Mouse (Mus musculus) heart, embryonic 14.5 days (tissue): ENCODE measurements at regions not wholly inside any gene's neighbourhood (a gene's known extent, or its start where the extent isn't known, plus 50 kb on each side); places are given as distances from the start of the nearest gene placed in this dataset.

ENCODE experiments used
- ATAC-seq: fragments of 200-750 bp; cut with Nextera tagmentation; 2 replicates; pipeline ENCODE4 v1.8.0; 2017; ENCODE audit warnings: low read depth, moderate TSS enrichment; ENCODE audit not compliant: insufficient number of reproducible peaks, insufficient read depth, low FRiP score
- H3K27ac ChIP-seq, 2 experiments: fragments of 200-500 bp in 1 of 2; fragments of 300-500 bp in 1 of 2; sonication (generic) in 1 of 2; replicated peaks in 1 of 2; 2 replicates each; pipeline ENCODE4 v1.5.1; 2012 to 2014; ENCODE audit warnings: low read depth in 2 of 2, low read length in 2 of 2, control low read depth in 1 of 2, mild to moderate bottlenecking in 1 of 2, mixed read lengths in 1 of 2; ENCODE audit not compliant: control insufficient read depth in 1 of 2, insufficient read depth in 1 of 2
- H3K27me3 ChIP-seq: fragments of 300-500 bp; sonication (generic); 2 replicates; pipeline ENCODE4 v1.6.1; 2014; ENCODE audit warnings: mild to moderate bottlenecking, low read length, control low read depth; ENCODE audit not compliant: control insufficient read depth, insufficient read depth
- H3K36me3 ChIP-seq: fragments of 300-500 bp; sonication (generic); 2 replicates; pipeline ENCODE4 v1.6.1; 2014; ENCODE audit warnings: mild to moderate bottlenecking, control low read depth, low read length, mixed read lengths; ENCODE audit not compliant: control insufficient read depth, insufficient read depth
- H3K4me1 ChIP-seq, 2 experiments: fragments of 200-500 bp in 1 of 2; fragments of 300-500 bp in 1 of 2; sonication (generic) in 1 of 2; 2 replicates each; pipeline ENCODE4 v1.6.1; 2012 to 2014; ENCODE audit warnings: low read length in 2 of 2, control low read depth in 1 of 2, mixed read lengths in 1 of 2; ENCODE audit not compliant: control insufficient read depth in 2 of 2, insufficient read depth in 2 of 2
- H3K4me2 ChIP-seq: fragments of 300-500 bp; sonication (generic); 2 replicates; pipeline ENCODE4 v1.6.1; 2014; ENCODE audit warnings: mild to moderate bottlenecking, low read length
- H3K4me3 ChIP-seq, 2 experiments: fragments of 200-500 bp in 1 of 2; fragments of 300-500 bp in 1 of 2; sonication (generic) in 1 of 2; 2 replicates each; pipeline ENCODE4 v1.5.1; 2012 to 2014; ENCODE audit warnings: low read length in 2 of 2, mild to moderate bottlenecking in 2 of 2, control low read depth in 1 of 2, low read depth in 1 of 2, moderate library complexity in 1 of 2; ENCODE audit not compliant: control insufficient read depth in 1 of 2, insufficient read depth in 1 of 2
- H3K9ac ChIP-seq: fragments of 300-500 bp; sonication (generic); 2 replicates; pipeline ENCODE4 v1.6.1; 2014; ENCODE audit warnings: mild to moderate bottlenecking, low read length
- H3K9me3 ChIP-seq: fragments of 300-500 bp; sonication (generic); 2 replicates; pipeline ENCODE4 v1.6.1; 2016; ENCODE audit warnings: low read length, control low read depth; ENCODE audit not compliant: control insufficient read depth
- WGBS: fragments of 180-500 bp; shearing (Covaris S2); extraction: QIAGEN DNeasy Blood & Tissue Kit; methylation state at CpG from one replicate; pipeline ENCODE4 v1.1.7; 2014; 5-methylcytosine and 5-hydroxymethylcytosine counted together

DNA sequence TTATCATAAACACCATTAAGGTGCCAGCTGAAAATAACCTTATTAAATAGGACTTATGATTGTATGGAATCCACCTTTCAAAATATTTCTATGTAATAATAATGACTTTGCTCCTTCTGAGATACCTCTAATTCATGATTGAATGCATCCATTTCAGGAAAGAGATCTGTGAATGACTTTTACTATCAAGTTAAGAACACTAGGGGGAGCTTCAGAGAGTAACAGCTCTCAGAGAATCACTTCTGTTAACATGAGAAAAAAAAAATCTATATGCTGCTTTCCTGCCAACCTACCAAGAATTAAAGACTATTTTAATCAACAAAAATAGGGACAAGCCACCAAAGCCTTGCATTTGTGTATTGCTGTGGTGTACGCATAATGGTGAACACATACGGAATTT is 428.4 kb upstream of the Robo2 start:
- ATAC-seq, result no peak
- Histone ChIP-seq H3K9ac (no peak overlapping the region), H3K4me1 (no peaks in the 10 kb centered on the region), H3K9me3 (no peaks in the 10 kb centered on the region), H3K27me3 (no peaks in the 10 kb centered on the region), H3K4me3 (no peak overlapping the region), H3K27ac (no peak overlapping the region), H3K36me3 (no peaks in the 10 kb centered on the region), H3K4me2 (no peak overlapping the region)
- 90% methylated on average over 2 of the region's 2 CpGs for WGBS

DNA sequence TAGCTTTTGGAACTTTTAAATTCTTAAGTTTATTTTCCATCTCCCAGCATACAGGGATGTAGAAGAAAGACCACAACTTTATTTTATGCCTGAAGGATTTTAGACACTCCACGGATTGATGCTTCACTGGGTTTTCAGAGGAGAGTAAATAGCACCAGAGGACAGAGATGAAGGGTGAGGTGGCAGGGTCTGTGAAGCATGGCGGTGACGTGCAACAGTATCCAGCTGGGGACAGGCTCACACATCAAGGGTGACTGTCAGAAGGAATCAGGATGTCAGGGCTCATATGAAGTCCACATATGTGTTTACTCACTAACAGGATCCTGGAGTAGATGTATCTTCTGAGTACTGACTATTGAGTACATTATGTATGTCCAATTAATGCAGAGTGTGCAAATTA is 402.8 kb upstream of the Robo2 start:
- no peak overlapping the region for H3K4me3 ChIP-seq
- no peaks in the 10 kb centered on the region for H3K27me3 ChIP-seq
- WGBS, result 74% methylated on average over 3 of the region's 3 CpGs
- H3K27ac ChIP-seq, result no peak overlapping the region
- H3K9me3 ChIP-seq, result no peaks in the 10 kb centered on the region
- no peak for ATAC-seq
- no peak overlapping the region for H3K4me2 ChIP-seq
- no peaks in the 10 kb centered on the region for H3K36me3 ChIP-seq
- H3K9ac ChIP-seq, result no peak overlapping the region
- no peaks in the 10 kb centered on the region for H3K4me1 ChIP-seq

DNA sequence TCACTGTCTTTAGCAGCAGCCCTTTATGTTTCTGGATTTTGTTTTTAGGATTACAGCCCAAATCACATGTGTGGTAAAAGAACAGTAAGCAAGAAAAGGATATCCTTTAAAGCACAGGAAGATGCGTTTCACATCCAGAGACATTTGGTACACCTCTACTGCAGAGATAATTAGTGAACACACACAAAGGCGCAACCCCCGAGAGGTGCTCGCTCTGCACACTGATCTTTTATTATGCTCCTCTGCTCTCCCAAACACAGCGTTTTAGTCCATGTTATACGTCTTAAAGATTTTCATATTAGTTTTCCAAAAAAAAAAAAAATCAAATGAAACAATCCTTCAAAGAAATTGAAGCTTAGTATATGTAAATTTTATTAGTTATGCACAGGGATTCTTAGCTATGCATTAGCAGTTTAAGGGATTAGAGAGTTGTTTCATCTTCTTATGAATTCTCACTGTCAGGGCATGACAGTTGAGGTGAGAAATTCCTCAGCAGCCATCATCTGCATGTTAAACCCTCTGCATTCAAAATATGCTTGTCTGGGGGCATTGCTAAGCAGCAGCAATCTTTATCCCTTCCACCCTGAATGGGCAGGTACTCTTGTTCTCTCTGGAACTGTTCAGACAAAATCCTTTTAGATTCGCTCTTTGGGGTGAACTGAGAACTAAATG is 397.7 kb upstream of the Robo2 start:
- H3K4me2 ChIP-seq, result no peak overlapping the region
- H3K27ac ChIP-seq, result no peak overlapping the region
- WGBS, result 60% methylated on average over 7 of the region's 7 CpGs
- H3K36me3 ChIP-seq, result no peaks in the 10 kb centered on the region
- H3K27me3 ChIP-seq, result no peaks in the 10 kb centered on the region
- no peaks in the 10 kb centered on the region for H3K9me3 ChIP-seq
- H3K4me1 ChIP-seq, result no peaks in the 10 kb centered on the region
- no peak overlapping the region for H3K4me3 ChIP-seq
- H3K9ac ChIP-seq, result no peak overlapping the region
- no peak for ATAC-seq

- no peak overlapping the region for H3K27ac ChIP-seq
- H3K9ac ChIP-seq, result no peak overlapping the region
- H3K9me3 ChIP-seq, result no peaks in the 10 kb centered on the region
- H3K4me3 ChIP-seq, result no peak overlapping the region
- no peak for ATAC-seq
- WGBS, result 68% methylated on average over 2 of the region's 2 CpGs
- no peaks in the 10 kb centered on the region for H3K27me3 ChIP-seq
- no peaks in the 10 kb centered on the region for H3K4me1 ChIP-seq
- H3K4me2 ChIP-seq, result no peak overlapping the region
- no peaks in the 10 kb centered on the region for H3K36me3 ChIP-seq
Measured at GRCm38 (mm10) chr16:74806775-74807174, 395.1 kb upstream of the Robo2 start.

DNA sequence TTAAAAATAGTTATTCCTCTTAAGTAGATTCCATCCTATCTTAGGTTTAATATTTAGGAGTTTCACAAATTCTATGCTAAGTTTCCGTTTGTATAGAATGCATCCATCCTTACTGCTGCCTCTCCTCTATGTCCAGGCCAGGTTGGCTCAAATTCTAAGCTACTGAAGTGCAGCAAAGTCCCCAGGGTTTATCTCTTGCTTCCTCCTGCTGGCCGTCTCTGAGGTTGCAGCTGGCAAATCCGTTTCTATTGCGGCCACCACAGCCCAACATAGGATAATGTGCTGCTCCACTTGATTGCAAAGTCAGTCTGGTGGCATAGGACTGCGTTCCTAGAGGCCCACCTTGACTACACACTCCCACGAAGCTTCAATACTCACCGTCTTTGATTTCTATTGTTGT is 389.7 kb upstream of the Robo2 start:
- H3K4me2 ChIP-seq, result no peak overlapping the region
- H3K9ac ChIP-seq, result no peak overlapping the region
- no peaks in the 10 kb centered on the region for H3K36me3 ChIP-seq
- H3K4me3 ChIP-seq, result no peak overlapping the region
- no peak for ATAC-seq
- H3K27me3 ChIP-seq, result no peaks in the 10 kb centered on the region
- no peaks in the 10 kb centered on the region for H3K4me1 ChIP-seq
- no peaks in the 10 kb centered on the region for H3K9me3 ChIP-seq
- H3K27ac ChIP-seq, result no peak overlapping the region
- 14% methylated on average over 7 of the region's 7 CpGs for WGBS

GRCm38 (mm10) chr16:74796303-74796653 is 384.7 kb upstream of the Robo2 start:
- no peak overlapping the region for H3K4me2 ChIP-seq
- 82% methylated on average over 2 of the region's 2 CpGs for WGBS
- H3K9ac ChIP-seq, result no peak overlapping the region
- H3K27ac ChIP-seq, result no peak overlapping the region
- no peaks in the 10 kb centered on the region for H3K27me3 ChIP-seq
- H3K4me3 ChIP-seq, result no peak overlapping the region
- ATAC-seq, result no peak
- no peaks in the 10 kb centered on the region for H3K4me1 ChIP-seq
- H3K9me3 ChIP-seq, result no peaks in the 10 kb centered on the region
- H3K36me3 ChIP-seq, result no peaks in the 10 kb centered on the region

- H3K27ac ChIP-seq, result no peak overlapping the region
- H3K27me3 ChIP-seq, result no peaks in the 10 kb centered on the region
- no peak for ATAC-seq
- H3K4me3 ChIP-seq, result no peak overlapping the region
- no peaks in the 10 kb centered on the region for H3K9me3 ChIP-seq
- no peaks in the 10 kb centered on the region for H3K4me1 ChIP-seq
- H3K9ac ChIP-seq, result no peak overlapping the region
- 75% methylated on average over 5 of the region's 5 CpGs for WGBS
- no peak overlapping the region for H3K4me2 ChIP-seq
- no peaks in the 10 kb centered on the region for H3K36me3 ChIP-seq
Measured at GRCm38 (mm10) chr16:74795360-74796302, 384.0 kb upstream of the Robo2 start.
